Mouse (Mus musculus): ENCODE measurements around the gene Tmem11.

DNA sequence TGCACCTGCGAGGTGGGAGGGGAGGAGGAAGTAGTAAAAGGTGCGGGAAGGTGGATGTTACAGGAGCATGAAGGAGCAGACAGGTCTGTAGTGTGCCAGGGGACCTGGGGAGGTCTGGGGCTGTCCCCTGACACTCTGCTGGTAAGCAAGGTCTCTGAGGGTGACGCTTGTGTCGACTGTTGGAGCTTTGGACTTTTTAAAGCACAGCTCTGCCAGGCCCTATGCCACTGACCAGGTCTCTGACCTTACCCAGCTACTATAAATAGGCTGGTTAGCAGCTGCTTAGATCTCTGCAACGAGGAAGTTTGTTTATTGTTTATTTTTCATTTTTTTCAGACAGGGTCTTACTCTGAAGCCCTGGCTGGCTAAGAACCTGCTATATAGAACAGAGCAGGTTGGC, 33.7 kb downstream of the Tmem11 start:
- TF ChIP-seq CTCF (IDR thresholded peaks at IDR 0.05; ENCODE audit: control insufficient read depth, insufficient read depth, insufficient replicate concordance, low read depth, low read length) (no peak), POLR2A (IDR thresholded peaks at IDR 0.05; ENCODE audit: control insufficient read depth, low read depth, low read length) (no peak)
